Mouse (Mus musculus) thymus, adult 2 months (tissue): ENCODE measurements around the gene Calr.

Experiments used
- CTCF ChIP-seq: fragments of 200-500 bp; IDR thresholded peaks from 2 replicates; pipeline ENCODE4 v1.5.1; 2012; ENCODE audit warnings: mild to moderate bottlenecking, control low read depth, low read length, moderate library complexity, borderline replicate concordance; ENCODE audit not compliant: control insufficient read depth, poor library complexity, insufficient read depth; ENCODE audit errors: extremely low read depth
- POLR2A ChIP-seq: fragments of 200-500 bp; IDR thresholded peaks from 2 replicates; pipeline ENCODE4 v1.6.1; 2012; ENCODE audit warnings: mild to moderate bottlenecking, low read length, control low read depth, moderate library complexity; ENCODE audit not compliant: control insufficient read depth, poor library complexity, insufficient read depth; ENCODE audit errors: extremely low read depth

GRCm38 (mm10) chr8:84813830-84814229 is 32.9 kb downstream of the Calr start:
- no peak for TF ChIP-seq POLR2A
- no peak for TF ChIP-seq CTCF
